Mouse (Mus musculus): ENCODE results near the gene Crybg2. TPM values are rescaled to one million over a fixed set of nuclear protein-coding genes. Genes with fewer than 3 reads are reported as not detected.

Crybg2 gene
- total and polyA plus RNA-seq, 3 experiments, result 0.65 to 2.3 TPM; not detected in 1

DNA sequence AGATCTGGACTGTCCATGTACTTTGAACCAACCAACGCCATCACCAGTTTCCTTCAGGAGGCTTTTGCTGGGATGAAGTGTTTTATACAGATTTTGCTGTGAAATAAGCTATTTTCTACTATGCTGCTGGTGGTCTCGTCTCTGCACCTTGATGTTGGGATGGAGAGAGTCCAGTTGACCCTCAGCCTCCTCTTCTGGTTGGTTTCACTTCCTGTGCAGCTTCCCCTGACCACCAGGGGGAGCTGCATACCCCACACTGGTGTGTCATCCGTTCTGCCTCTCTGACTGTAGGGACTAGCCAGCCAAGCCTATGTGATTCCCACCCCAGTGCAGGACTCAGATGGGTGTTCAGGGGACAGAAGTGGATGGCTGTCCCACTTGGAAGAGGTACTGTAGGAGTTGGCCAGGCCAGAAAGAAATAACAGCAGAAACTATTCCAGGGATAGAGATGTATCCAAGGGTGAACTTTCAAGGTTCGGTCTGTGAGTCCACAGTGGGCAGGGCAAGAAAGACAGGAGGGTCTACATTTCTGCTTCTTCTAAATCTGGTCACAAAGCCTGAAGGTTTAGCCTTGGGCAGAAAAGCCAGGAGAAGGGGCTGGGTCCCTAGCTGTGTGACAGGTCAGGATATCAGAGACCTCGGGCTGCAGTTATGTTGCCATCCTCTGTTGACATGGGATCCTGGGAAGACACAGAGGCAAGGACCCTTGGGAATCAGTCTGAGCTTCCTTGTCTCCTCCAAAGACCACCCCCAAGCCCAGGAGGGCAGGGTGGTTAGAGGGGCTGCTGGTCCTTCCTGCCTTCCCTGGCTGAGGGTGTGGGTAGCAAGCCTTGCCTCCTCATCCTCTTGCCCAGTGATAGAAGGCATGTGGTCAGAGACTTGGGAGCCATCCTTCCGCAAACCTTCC, 32.0 kb downstream of the Crybg2 start (continued):
- no peak for TF ChIP-seq BHLHE40 (IDR thresholded peaks at IDR 0.05; ENCODE audit: borderline replicate concordance, low read depth, low read length)
- TF ChIP-seq NRF1 (IDR thresholded peaks at IDR 0.05; ENCODE audit: insufficient read depth, low read depth, low read length, poor library complexity, severe bottlenecking), result no peak
- no peak for TF ChIP-seq MAFK (IDR thresholded peaks at IDR 0.05; ENCODE audit: borderline replicate concordance, low read depth, low read length)

DNA sequence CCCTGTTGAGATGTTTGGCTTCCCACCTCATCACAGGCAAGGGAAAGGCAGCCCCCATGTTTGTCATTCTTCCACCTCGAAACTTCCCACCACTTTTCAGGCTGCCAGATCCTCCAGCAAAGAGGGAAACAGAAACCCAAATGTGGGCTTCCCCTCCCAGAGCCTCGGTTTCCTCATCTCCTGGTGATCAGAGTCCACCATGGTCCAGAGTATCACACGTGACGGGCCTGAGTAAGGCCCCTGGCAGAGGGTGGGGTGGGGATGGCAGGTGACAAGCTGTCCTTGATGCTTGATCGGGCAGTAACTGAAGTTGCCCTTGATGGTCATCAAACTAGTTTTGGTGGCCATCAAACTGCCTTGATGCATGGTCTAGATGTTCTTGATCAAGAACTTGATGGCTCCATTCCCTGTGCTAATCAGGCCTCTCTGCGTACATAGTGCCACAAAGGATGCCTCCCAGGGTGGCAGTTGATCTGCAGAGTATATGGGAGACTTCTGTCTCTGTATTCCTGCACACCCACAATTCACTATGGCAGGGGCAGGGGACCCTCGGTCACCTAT, 33.5 kb downstream of the Crybg2 start:
- H3K27ac ChIP-seq (ENCODE audit: control insufficient read depth, low read depth, low read length), result no peak overlapping the region
- peaks cover 0 to 11% of the 10 kb centered on the region in 2 experiments; a peak in 2 of 4 replicates for H3K36me3 ChIP-seq (ENCODE audit: control insufficient read depth in 1 of 2, insufficient read depth in 2 of 2, low read length in 2 of 2)
- no peak overlapping the region for H3K4me3 ChIP-seq (ENCODE audit: control insufficient read depth in 1 of 2, insufficient read depth in 1 of 2, low read depth in 2 of 2, low read length in 2 of 2)
- no peak overlapping the region for H3K9ac ChIP-seq (ENCODE audit: control insufficient read depth, low read depth, low read length, poor library complexity, severe bottlenecking)
- TF ChIP-seq CHD2 (IDR thresholded peaks at IDR 0.05; ENCODE audit: low read length) (no peak), USF2 (IDR thresholded peaks at IDR 0.05; ENCODE audit: borderline replicate concordance in 1 of 2, insufficient read depth in 1 of 2, low read depth in 1 of 2, low read length in 2 of 2) (no peak), RCOR1 (IDR thresholded peaks at IDR 0.05; ENCODE audit: low read depth, low read length) (no peak), GABPA (IDR thresholded peaks at IDR 0.05; ENCODE audit: low read depth, low read length) (no peak), TCF12 (IDR thresholded peaks at IDR 0.05; ENCODE audit: low read depth, low read length) (no peak), SMC3 (IDR thresholded peaks at IDR 0.05; ENCODE audit: low read depth, low read length) (no peak)
- no peak for DNase-seq (ENCODE audit: low read depth, low spot score)
- peaks cover 6 to 21% of the 10 kb centered on the region in 2 experiments for H3K4me1 ChIP-seq (ENCODE audit: control insufficient read depth in 1 of 2, insufficient read depth in 2 of 2, low read length in 2 of 2)
- H3K27me3 ChIP-seq (ENCODE audit: control insufficient read depth in 1 of 2, insufficient read depth in 2 of 2, low read length in 2 of 2), result no peaks in the 10 kb centered on the region
- H3K79me2 ChIP-seq (ENCODE audit: control insufficient read depth, insufficient read depth, low read length, poor library complexity), result no peaks in the 10 kb centered on the region
- no peaks in the 10 kb centered on the region for H3K9me3 ChIP-seq (replicated peaks; ENCODE audit: insufficient read depth, low read length)

GRCm38 (mm10) chr4:134094923-134095547, 34.4 kb downstream of the Crybg2 start, which contains the start of gene Cd52:
Gene Cd52, minus strand, starts transcription at chr4:134095082.
- peaks cover 0 to 11% of the 10 kb centered on the region in 2 experiments; a peak in 2 of 4 replicates for H3K36me3 ChIP-seq (ENCODE audit: control insufficient read depth in 1 of 2, insufficient read depth in 2 of 2, low read length in 2 of 2)
- H3K9me3 ChIP-seq (replicated peaks; ENCODE audit: insufficient read depth, low read length), result no peaks in the 10 kb centered on the region
- peaks cover 6 to 21% of the 10 kb centered on the region in 2 experiments for H3K4me1 ChIP-seq (ENCODE audit: control insufficient read depth in 1 of 2, insufficient read depth in 2 of 2, low read length in 2 of 2)
- no peak within 1 kb of the TSS for H3K4me3 ChIP-seq (ENCODE audit: control insufficient read depth in 1 of 2, insufficient read depth in 1 of 2, low read depth in 2 of 2, low read length in 2 of 2)
- no peaks in the 10 kb centered on the region for H3K79me2 ChIP-seq (ENCODE audit: control insufficient read depth, insufficient read depth, low read length, poor library complexity)
- H3K9ac ChIP-seq (ENCODE audit: control insufficient read depth, low read depth, low read length, poor library complexity, severe bottlenecking), result no peak within 1 kb of the TSS
- no peak within 1 kb of the TSS; the same call in 1 of the 2 replicates for H3K27ac ChIP-seq (ENCODE audit: control insufficient read depth, low read depth, low read length)
- no peaks in the 10 kb centered on the region for H3K27me3 ChIP-seq (ENCODE audit: control insufficient read depth in 1 of 2, insufficient read depth in 2 of 2, low read length in 2 of 2)
- DNase-seq (ENCODE audit: low read depth, low spot score), result peak; percentile 87
- no peak for TF ChIP-seq MYC (IDR thresholded peaks at IDR 0.05; ENCODE audit: low read depth, low read length)
- no peak for TF ChIP-seq KAT2A (conservative IDR thresholded peaks at IDR 0.05; ENCODE audit: low read depth, low read length)
- no peak for TF ChIP-seq BHLHE40 (IDR thresholded peaks at IDR 0.05; ENCODE audit: borderline replicate concordance, low read depth, low read length)
- no peak; the same call in 1 of the 2 replicates for TF ChIP-seq ZKSCAN1 (IDR thresholded peaks at IDR 0.05; ENCODE audit: low read depth, low read length)
- no peak for TF ChIP-seq POLR2AphosphoS2 (IDR thresholded peaks at IDR 0.05; ENCODE audit: low read length)
- TF ChIP-seq RCOR1 (IDR thresholded peaks at IDR 0.05; ENCODE audit: low read depth, low read length), result no peak
- no peak for TF ChIP-seq TBP (IDR thresholded peaks at IDR 0.05; ENCODE audit: low read depth, low read length)
- no peak for TF ChIP-seq TCF12 (IDR thresholded peaks at IDR 0.05; ENCODE audit: low read depth, low read length)
- TF ChIP-seq ETS1 (IDR thresholded peaks at IDR 0.05; ENCODE audit: low read depth, low read length), result no peak
- peak; percentile 95 for TF ChIP-seq ZNF384 (IDR thresholded peaks at IDR 0.05; ENCODE audit: low read depth, low read length)
- no peak for TF ChIP-seq JUND (IDR thresholded peaks at IDR 0.05; ENCODE audit: low read depth, low read length)
- no peak for TF ChIP-seq E2F4 (IDR thresholded peaks at IDR 0.05; ENCODE audit: borderline replicate concordance, low read depth, low read length)
- TF ChIP-seq HCFC1 (IDR thresholded peaks at IDR 0.05; ENCODE audit: low read depth, low read length), result no peak
- TF ChIP-seq POLR2AphosphoS5 (IDR thresholded peaks at IDR 0.05; ENCODE audit: borderline replicate concordance, low read depth, low read length), result no peak
- TF ChIP-seq POLR2A (IDR thresholded peaks at IDR 0.05; ENCODE audit: control insufficient read depth in 1 of 2, insufficient read depth in 1 of 2, low read depth in 1 of 2, low read length in 2 of 2, poor library complexity in 1 of 2), result peak in 1 of 2 experiments; percentile 31; a peak in 1 of 4 replicates
- TF ChIP-seq MAX (IDR thresholded peaks at IDR 0.05; ENCODE audit: low read length), result no peak
- no peak for TF ChIP-seq RAD21 (IDR thresholded peaks at IDR 0.05; ENCODE audit: low read depth, low read length)
- no peak for TF ChIP-seq ZC3H11A (IDR thresholded peaks at IDR 0.05; ENCODE audit: low read depth, low read length)
- no peak for TF ChIP-seq NRF1 (IDR thresholded peaks at IDR 0.05; ENCODE audit: insufficient read depth, low read depth, low read length, poor library complexity, severe bottlenecking)
- TF ChIP-seq MXI1 (IDR thresholded peaks at IDR 0.05; ENCODE audit: low read depth, low read length), result no peak
- 0 out of 2 replicates have a peak, but pooled peaks have one; percentile 23 for TF ChIP-seq MAFK (IDR thresholded peaks at IDR 0.05; ENCODE audit: borderline replicate concordance, low read depth, low read length)

Measured in MEL (cell line).